Mouse (Mus musculus) CH12.LX (cell line): Measurements from ENCODE around the gene Adprh. TPM values are rescaled to one million over a fixed set of nuclear protein-coding genes. Genes with fewer than 3 reads are reported as not detected.
A peak's percentile ranks its signal among the peaks of the same experiment; 100 is the strongest.

Experiments
- DNase-seq: peaks from one replicate; pipeline ENCODE4 v3.0.0-alpha.2; 2013; ENCODE audit errors: extremely low read depth
- H3K27ac ChIP-seq: 2 replicates; pipeline ENCODE4 v1.5.1; 2012; ENCODE audit warnings: low read depth, mild to moderate bottlenecking, control low read depth, moderate library complexity; ENCODE audit not compliant: insufficient read depth
- H3K27me3 ChIP-seq: replicated peaks from 2 replicates; pipeline ENCODE3; 2012; ENCODE audit warnings: inconsistent platforms
- H3K36me3 ChIP-seq, 2 experiments: replicated peaks in 1 of 2; 2 replicates each; pipeline versions ENCODE3 to v1.6.1; 2012; ENCODE audit warnings: inconsistent platforms in 1 of 2, low read length in 1 of 2, mild to moderate bottlenecking in 1 of 2, mixed read lengths in 1 of 2, moderate library complexity in 1 of 2; ENCODE audit not compliant: control insufficient read depth in 1 of 2, insufficient read depth in 1 of 2
- H3K4me1 ChIP-seq, 2 experiments: 2 replicates each; pipeline ENCODE4 v1.6.1; 2012; ENCODE audit warnings: inconsistent platforms in 1 of 2, moderate library complexity in 1 of 2; ENCODE audit not compliant: insufficient read depth in 2 of 2, control insufficient read depth in 1 of 2
- H3K4me2 ChIP-seq: 2 replicates; pipeline ENCODE4 v1.6.1; 2012; ENCODE audit warnings: low read depth, mild to moderate bottlenecking, control low read depth; ENCODE audit not compliant: poor library complexity, insufficient read depth, severe bottlenecking
- H3K4me3 ChIP-seq, 3 experiments: fragments of 150-350 bp in 1 of 3; sonication (generic) in 1 of 3; replicated peaks in 1 of 3; 2 replicates each; pipeline versions ENCODE3 to v1.5.1; 2011 to 2012; ENCODE audit warnings: low read depth in 2 of 3, low read length in 2 of 3, mild to moderate bottlenecking in 2 of 3, moderate library complexity in 2 of 3, control low read depth in 1 of 3, improper control_type of control experiment in 1 of 3, inconsistent platforms in 1 of 3, mixed read lengths in 1 of 3; ENCODE audit not compliant: poor library complexity in 1 of 3
- H3K79me2 ChIP-seq: replicated peaks from 2 replicates; pipeline ENCODE4 v1.6.1; 2012; ENCODE audit warnings: mild to moderate bottlenecking, moderate library complexity; ENCODE audit not compliant: control insufficient read depth, poor library complexity, insufficient read depth, severe bottlenecking; ENCODE audit errors: extremely low read depth
- H3K9ac ChIP-seq: 2 replicates; pipeline ENCODE4 v1.6.1; 2012; ENCODE audit warnings: low read depth, mild to moderate bottlenecking, control low read depth, moderate library complexity; ENCODE audit not compliant: insufficient read depth
- H3K9me3 ChIP-seq: replicated peaks from 2 replicates; pipeline ENCODE3; 2012; ENCODE audit warnings: low read length, inconsistent platforms, mixed read lengths
- BHLHE40 ChIP-seq: IDR thresholded peaks from 2 replicates; pipeline ENCODE4 v1.6.1; 2011; ENCODE audit warnings: mild to moderate bottlenecking, low read depth, low read length, improper control_type of control experiment
- CHD1 ChIP-seq: IDR thresholded peaks from 2 replicates; pipeline ENCODE4 v1.6.1; 2012; ENCODE audit warnings: low read depth, low read length, improper control_type of control experiment, inconsistent platforms
- CHD2 ChIP-seq: IDR thresholded peaks from 2 replicates; pipeline ENCODE4 v1.6.1; 2011; ENCODE audit warnings: low read length, improper control_type of control experiment
- CTCF ChIP-seq, 2 experiments: IDR thresholded peaks in 1 of 2; conservative IDR thresholded peaks in 1 of 2; 2 replicates each; pipeline ENCODE4 v1.5.1; 2011 to 2012; ENCODE audit warnings: low read depth in 2 of 2, low read length in 2 of 2, improper control_type of control experiment in 1 of 2, inconsistent platforms in 1 of 2, mild to moderate bottlenecking in 1 of 2, moderate library complexity in 1 of 2
- E2F4 ChIP-seq: IDR thresholded peaks from 2 replicates; pipeline ENCODE4 v1.6.1; 2011; ENCODE audit warnings: low read depth, low read length, improper control_type of control experiment; ENCODE audit not compliant: insufficient replicate concordance
- ELF1 ChIP-seq: IDR thresholded peaks from 2 replicates; pipeline ENCODE4 v1.6.1; 2014; ENCODE audit warnings: low read depth, mild to moderate bottlenecking, inconsistent platforms, low read length, improper control_type of control experiment
- EP300 ChIP-seq: IDR thresholded peaks from 2 replicates; pipeline ENCODE4 v1.6.1; 2011; ENCODE audit warnings: low read length, improper control_type of control experiment
- ETS1 ChIP-seq: conservative IDR thresholded peaks from 2 replicates; pipeline ENCODE4 v1.6.1; 2012; ENCODE audit warnings: low read depth, mild to moderate bottlenecking, inconsistent platforms, low read length, improper control_type of control experiment, moderate library complexity
- GABPA ChIP-seq: IDR thresholded peaks from 2 replicates; pipeline ENCODE4 v1.6.1; 2012; ENCODE audit warnings: low read depth, low read length, improper control_type of control experiment, inconsistent platforms; ENCODE audit not compliant: insufficient replicate concordance
- HCFC1 ChIP-seq: IDR thresholded peaks from 2 replicates; pipeline ENCODE4 v1.6.1; 2012; ENCODE audit warnings: low read depth, mild to moderate bottlenecking, inconsistent platforms, low read length, improper control_type of control experiment
- IRF4 ChIP-seq: IDR thresholded peaks from 2 replicates; pipeline ENCODE4 v1.6.1; 2014; ENCODE audit warnings: low read depth, mild to moderate bottlenecking, inconsistent platforms, low read length, improper control_type of control experiment
- JUND ChIP-seq: conservative IDR thresholded peaks from 2 replicates; pipeline ENCODE4 v1.6.1; 2011; ENCODE audit warnings: low read depth, low read length, improper control_type of control experiment
- MAX ChIP-seq: IDR thresholded peaks from 2 replicates; pipeline ENCODE4 v1.6.1; 2011; ENCODE audit warnings: low read length, improper control_type of control experiment
- MEF2A ChIP-seq: IDR thresholded peaks from 2 replicates; pipeline ENCODE4 v1.6.1; 2014; ENCODE audit warnings: low read depth, mild to moderate bottlenecking, inconsistent platforms, low read length, improper control_type of control experiment, borderline replicate concordance
- MXI1 ChIP-seq: IDR thresholded peaks from 2 replicates; pipeline ENCODE4 v1.6.1; 2011; ENCODE audit warnings: mild to moderate bottlenecking, low read depth, low read length, improper control_type of control experiment
- MYC ChIP-seq: IDR thresholded peaks from 2 replicates; pipeline ENCODE4 v1.6.1; 2011; ENCODE audit warnings: low read depth, mild to moderate bottlenecking, improper control_type of control experiment, low read length
- NELFE ChIP-seq: IDR thresholded peaks from 2 replicates; pipeline ENCODE4 v1.6.1; 2011; ENCODE audit warnings: low read depth, low read length, improper control_type of control experiment
- NRF1 ChIP-seq: IDR thresholded peaks from 2 replicates; pipeline ENCODE4 v1.6.1; 2014; ENCODE audit warnings: low read depth, mild to moderate bottlenecking, inconsistent platforms, low read length, improper control_type of control experiment, moderate library complexity
- PAX5 ChIP-seq: IDR thresholded peaks from 2 replicates; pipeline ENCODE4 v1.6.1; 2012; ENCODE audit warnings: low read length, inconsistent platforms, mixed read lengths
- POLR2A ChIP-seq: IDR thresholded peaks from 2 replicates; pipeline ENCODE4 v1.6.1; 2011; ENCODE audit warnings: low read depth, mild to moderate bottlenecking, improper control_type of control experiment, low read length
- POLR2AphosphoS2 ChIP-seq: IDR thresholded peaks from 2 replicates; pipeline ENCODE4 v1.6.1; 2011; ENCODE audit warnings: low read depth, low read length, improper control_type of control experiment
- RAD21 ChIP-seq: IDR thresholded peaks from 2 replicates; pipeline ENCODE4 v1.6.1; 2011; ENCODE audit warnings: low read depth, mild to moderate bottlenecking, low read length, improper control_type of control experiment, moderate library complexity
- RCOR1 ChIP-seq: conservative IDR thresholded peaks from 2 replicates; pipeline ENCODE4 v1.6.1; 2012; ENCODE audit warnings: low read depth, mild to moderate bottlenecking, inconsistent platforms, low read length, improper control_type of control experiment
- SIN3A ChIP-seq: IDR thresholded peaks from 2 replicates; pipeline ENCODE4 v1.6.1; 2012; ENCODE audit warnings: low read length, improper control_type of control experiment, inconsistent platforms
- SMC3 ChIP-seq: IDR thresholded peaks from 2 replicates; pipeline ENCODE4 v1.6.1; 2011; ENCODE audit warnings: low read depth, low read length, improper control_type of control experiment
- TBP ChIP-seq: conservative IDR thresholded peaks from 2 replicates; pipeline ENCODE4 v1.6.1; 2011; ENCODE audit warnings: low read depth, low read length, improper control_type of control experiment
- TCF12 ChIP-seq: IDR thresholded peaks from 2 replicates; pipeline ENCODE4 v1.6.1; 2014; ENCODE audit warnings: low read depth, mild to moderate bottlenecking, inconsistent platforms, low read length, improper control_type of control experiment
- UBTF ChIP-seq: IDR thresholded peaks from 2 replicates; pipeline ENCODE4 v1.6.1; 2012; ENCODE audit warnings: low read depth, mild to moderate bottlenecking, inconsistent platforms, low read length, improper control_type of control experiment, moderate library complexity
- USF1 ChIP-seq: IDR thresholded peaks from 2 replicates; pipeline ENCODE4 v1.6.1; 2014; ENCODE audit warnings: low read depth, mild to moderate bottlenecking, inconsistent platforms, low read length, improper control_type of control experiment
- USF2 ChIP-seq: conservative IDR thresholded peaks from 2 replicates; pipeline ENCODE4 v1.6.1; 2011; ENCODE audit warnings: low read depth, low read length, improper control_type of control experiment
- ZC3H11A ChIP-seq: IDR thresholded peaks from 2 replicates; pipeline ENCODE4 v1.6.1; 2012; ENCODE audit warnings: low read depth, mild to moderate bottlenecking, inconsistent platforms, low read length, improper control_type of control experiment
- ZKSCAN1 ChIP-seq: IDR thresholded peaks from 2 replicates; pipeline ENCODE4 v1.6.1; 2012; ENCODE audit warnings: low read depth, inconsistent platforms, low read length, improper control_type of control experiment, borderline replicate concordance
- ZMIZ1 ChIP-seq: IDR thresholded peaks from 2 replicates; pipeline ENCODE4 v1.6.1; 2012; ENCODE audit warnings: low read depth, mild to moderate bottlenecking, inconsistent platforms, low read length, improper control_type of control experiment
- ZNF384 ChIP-seq: IDR thresholded peaks from 2 replicates; pipeline ENCODE4 v1.6.1; 2012; ENCODE audit warnings: low read depth, low read length, improper control_type of control experiment, inconsistent platforms
- dilution Hi-C: fragments of 300-500 bp; cut with MboI; formaldehyde crosslinking; loops from 2 replicates; pipeline ENCODE4 v1.14.3; 2020; ENCODE audit warnings: low sequenced_read_pairs; ENCODE audit not compliant: extremely low pct_unique_long_range_greater_than_20kb, extremely low pct_ligation_motif_present
- in situ Hi-C: fragments of 300-500 bp; cut with MboI; formaldehyde crosslinking; loops from 3 replicates; pipeline ENCODE4 v1.14.3; 2019; ENCODE audit warnings: low sequenced_read_pairs, low pct_ligation_motif_present, low pct_unique_long_range_greater_than_20kb, mixed read lengths
- polyA plus RNA-seq: library from polyadenylated mRNA; unstranded; fragments of >175 nt; gene quantifications from 2 replicates; pipeline ENCODE4 v1.2.1, GENCODE M21; 2012; ENCODE audit warnings: low read depth; ENCODE audit not compliant: insufficient read length
- total RNA-seq, 2 experiments: library from RNA; depleted of rRNA; stranded (reverse); fragments of 300-350 nt in 1 of 2; fragments of >200 nt in 1 of 2; gene quantifications; 2 replicates each; pipeline ENCODE4 v1.2.3; 2012 to 2014

The Adprh gene
- total and polyA plus RNA-seq, 3 experiments, result 45.3 to 82.9 (median 67.7) TPM

- peaks cover 28 to 56% of the 10 kb centered on the region in 2 experiments for H3K36me3 ChIP-seq
- TF ChIP-seq SMC3 (no peak), MYC (no peak), GABPA (no peak), ETS1 (no peak), CHD2 (no peak), USF1 (no peak), NRF1 (no peak), ZKSCAN1 (no peak), EP300 (no peak), IRF4 (no peak), CHD1 (peak; percentile 87; the same call in 1 of the 2 replicates), NELFE (no peak), POLR2AphosphoS2 (no peak), ZMIZ1 (no peak; the same call in 1 of the 2 replicates), E2F4 (no peak), ZC3H11A (no peak), TCF12 (no peak), CTCF (conservative IDR thresholded peaks at IDR 0.05 in 1 of 2, IDR thresholded peaks at IDR 0.05 in 1 of 2; ENCODE audit: low read depth in 2 of 2, low read length in 2 of 2) (no peak), UBTF (no peak), MXI1 (peak; percentile 58), RAD21 (no peak), PAX5 (no peak), BHLHE40 (no peak), ZNF384 (no peak), MEF2A (no peak), RCOR1 (no peak), HCFC1 (no peak), MAX (no peak), TBP (peak; percentile 56; the same call in 1 of the 2 replicates), JUND (no peak), USF2 (no peak), SIN3A (peak; percentile 5; the same call in 1 of the 2 replicates), ELF1 (no peak), POLR2A (no peak; the same call in 1 of the 2 replicates)
- TF ChIP-seq, all 38 proteins: peak for 4
- in situ Hi-C loops (loop anchor here (5.0 kb wide), 1 partner anchor 115 kb away; the partner anchor contains the start of genes Cox17 and Gm21987), dilution Hi-C loops (no loop called here)
- peak overlapping the region; percentile 92 for H3K4me2 ChIP-seq
- H3K79me2 ChIP-seq, result peaks cover 98% of the 10 kb centered on the region
- DNase-seq, result peak; percentile 53
- H3K27ac ChIP-seq, result peak overlapping the region; percentile 87
- peak overlapping the region; percentile 57 to 98 (median 83) for H3K4me3 ChIP-seq
- peak overlapping the region; percentile 97 for H3K9ac ChIP-seq
- H3K27me3 ChIP-seq, result no peaks in the 10 kb centered on the region
- peaks cover 13 to 51% of the 10 kb centered on the region in 2 experiments; a peak in 3 of 4 replicates for H3K4me1 ChIP-seq
- H3K9me3 ChIP-seq, result no peaks in the 10 kb centered on the region
Observed at GRCm38 (mm10) chr16:38462161-38462560, 9.7 kb upstream of the Adprh start.
